Comparison of ENCODE assay signal across 9 mouse cellular contexts in the genomic region with DNA sequence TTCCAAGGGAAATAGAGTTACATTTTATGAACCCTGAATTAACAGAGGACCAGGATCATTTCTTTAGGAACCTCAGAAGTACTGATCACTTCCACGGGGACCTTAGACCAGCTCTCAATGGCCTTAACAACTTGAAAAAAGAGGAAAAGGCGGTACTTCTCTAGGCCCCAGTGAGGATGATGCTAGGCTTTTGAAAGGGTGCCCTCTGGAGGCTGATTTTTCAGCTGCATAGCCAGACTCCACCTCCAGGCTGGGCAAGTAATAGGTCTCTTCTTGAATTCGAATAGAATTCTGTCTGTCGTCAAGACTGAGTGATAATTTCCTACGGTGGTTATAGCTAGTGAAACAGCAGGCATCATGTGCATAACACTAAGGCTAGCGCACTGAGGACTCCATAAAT.
DNase-seq lines count a peak whose midpoint lies in the region; ATAC-seq and TF ChIP-seq lines count a peak whose summit lies in the region.
"Had no signal": no experiment of that assay in that cellular context is flagged by ENCODE, and none has a peak within 500 bp of the region (broad histone marks: within the 10 kb centered on the region; RNA-seq: fewer than 3 reads in every experiment).

No protein-coding gene starts in this region.

- 28% methylated on average over 6 of the region's 6 CpGs for WGBS in limb, embryonic 11.5 days
- 29% methylated on average over 6 of the region's 6 CpGs for WGBS in midbrain, postnatal 0 days
- WGBS in stomach, embryonic 16.5 days, result 22% methylated on average over 6 of the region's 6 CpGs

- no peaks in the 10 kb centered on the region for H3K27me3 ChIP-seq in limb, embryonic 11.5 days (ENCODE audit: control insufficient read depth, insufficient read depth, low read length)
- peaks cover 7% of the 10 kb centered on the region; the same call in 1 of the 2 replicates for H3K27me3 ChIP-seq in midbrain, postnatal 0 days (ENCODE audit: insufficient read depth, low read length)
- H3K27me3 ChIP-seq in stomach, embryonic 16.5 days (ENCODE audit: control insufficient read depth, insufficient read depth, low read length), result peaks cover 8% of the 10 kb centered on the region; the same call in 1 of the 2 replicates

- no peaks in the 10 kb centered on the region for H3K4me1 ChIP-seq in limb, embryonic 11.5 days (ENCODE audit: control insufficient read depth, insufficient read depth, low read length)
- no peaks in the 10 kb centered on the region for H3K4me1 ChIP-seq in midbrain, postnatal 0 days (ENCODE audit: insufficient read depth, low read length)
- H3K4me1 ChIP-seq in stomach, embryonic 16.5 days (ENCODE audit: control insufficient read depth, insufficient read depth, low read length), result no peaks in the 10 kb centered on the region

- no peak overlapping the region for H3K4me2 ChIP-seq in limb, embryonic 11.5 days (ENCODE audit: low read depth, severe bottlenecking)
- H3K4me2 ChIP-seq in midbrain, postnatal 0 days (ENCODE audit: low read depth, low read length, poor library complexity, severe bottlenecking), result no peak overlapping the region
- no peak overlapping the region for H3K4me2 ChIP-seq in stomach, embryonic 16.5 days (ENCODE audit: low read depth, low read length)

- no peak overlapping the region for H3K9ac ChIP-seq in limb, embryonic 11.5 days (ENCODE audit: low read length)
- no peak overlapping the region for H3K9ac ChIP-seq in midbrain, postnatal 0 days (replicated peaks; ENCODE audit: low read length, poor library complexity, severe bottlenecking)
- H3K9ac ChIP-seq in stomach, embryonic 16.5 days (ENCODE audit: low read length), result no peak overlapping the region

- peak; percentile 70 for TF ChIP-seq CTCF in gastrocnemius, adult 2 months (IDR thresholded peaks at IDR 0.05)
- peak; percentile 67 for TF ChIP-seq CTCF in midbrain, postnatal 0 days (IDR thresholded peaks at IDR 0.05)

- intact Hi-C loops in gastrocnemius, adult 2 months (cut with DNase I), result loop anchor here (2.0 to 10.0 kb wide), 2 partner anchors 183 to 303 kb away; no protein-coding TSS in a partner anchor

- no peaks in the 10 kb centered on the region for H3K9me3 ChIP-seq in limb, embryonic 11.5 days (ENCODE audit: control insufficient read depth, low read length)
- H3K9me3 ChIP-seq in midbrain, postnatal 0 days (ENCODE audit: low read length), result no peaks in the 10 kb centered on the region
- H3K9me3 ChIP-seq in stomach, embryonic 16.5 days (replicated peaks; ENCODE audit: control insufficient read depth, low read length), result no peaks in the 10 kb centered on the region

- DNase-seq in urinary bladder, adult 18-20 months (ENCODE audit: low spot score in 2 of 2), result peak; percentile 14 to 32
- no peak for DNase-seq in urinary bladder, adult 2 months (ENCODE audit: low spot score)
- peak; percentile 54 for DNase-seq in cerebellum, adult 9-11 months
- peak; percentile 57 for DNase-seq in gastrocnemius, adult 2 months
- DNase-seq in kidney, adult 9 months, result peak; percentile 70
- DNase-seq in limb, embryonic 11.5 days (ENCODE audit: low spot score), result peak; percentile 61
- peak; percentile 57 for DNase-seq in midbrain, postnatal 0 days (ENCODE audit: low spot score)

- no peak for ATAC-seq in limb, embryonic 11.5 days (ENCODE audit: insufficient number of reproducible peaks, low FRiP score, low TSS enrichment, low read depth)
- peak; percentile 47; the same call in 1 of the 2 replicates for ATAC-seq in midbrain, postnatal 0 days (ENCODE audit: low FRiP score)
- peak; percentile 47; the same call in 1 of the 2 replicates for ATAC-seq in stomach, embryonic 16.5 days (ENCODE audit: insufficient read depth, low FRiP score)

- H3K36me3 ChIP-seq in limb, embryonic 11.5 days (ENCODE audit: control insufficient read depth, insufficient read depth, low read length), result no peaks in the 10 kb centered on the region
- no peaks in the 10 kb centered on the region for H3K36me3 ChIP-seq in midbrain, postnatal 0 days (ENCODE audit: insufficient read depth, low read length)
- H3K36me3 ChIP-seq in stomach, embryonic 16.5 days (ENCODE audit: control insufficient read depth, insufficient read depth, low read length), result no peaks in the 10 kb centered on the region

- H3K27ac ChIP-seq in gastrocnemius, adult 2 months, result no peak overlapping the region
- no peak overlapping the region for H3K27ac ChIP-seq in limb, embryonic 11.5 days (replicated peaks; ENCODE audit: low read depth, low read length)
- H3K27ac ChIP-seq in midbrain, postnatal 0 days (ENCODE audit: low read depth, low read length), result no peak overlapping the region
- H3K27ac ChIP-seq in stomach, embryonic 16.5 days (ENCODE audit: low read length), result no peak overlapping the region

- H3K4me3 ChIP-seq in gastrocnemius, adult 2 months, result no peak overlapping the region
- H3K4me3 ChIP-seq in limb, embryonic 11.5 days (ENCODE audit: low read depth, low read length), result no peak overlapping the region
- no peak overlapping the region for H3K4me3 ChIP-seq in midbrain, postnatal 0 days (ENCODE audit: low read depth, low read length)
- H3K4me3 ChIP-seq in stomach, embryonic 16.5 days (replicated peaks; ENCODE audit: low read length), result no peak overlapping the region
- H3K4me3 ChIP-seq: myocyte had no signal
